Mouse (Mus musculus): Measurements from ENCODE around the gene Slc24a2.

The Slc24a2 gene

DNA sequence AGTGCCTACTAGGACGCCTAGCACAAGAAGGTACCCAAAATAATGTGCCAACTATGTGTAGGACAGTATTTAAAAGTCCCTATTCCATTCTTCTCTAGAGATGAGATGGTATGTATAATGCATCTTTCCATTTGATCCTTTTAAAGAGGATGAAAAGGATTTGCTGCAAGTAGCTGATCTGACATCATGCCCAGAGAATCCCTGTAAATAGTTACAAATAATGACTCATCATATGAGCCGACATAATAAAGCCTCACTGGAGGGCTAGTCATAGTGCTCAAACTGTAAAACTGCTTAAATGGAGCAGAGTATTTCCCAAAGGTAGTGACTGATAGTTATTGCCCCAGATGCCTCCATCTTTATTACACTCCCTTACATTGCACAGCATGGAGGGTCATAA, 183.1 kb downstream of the Slc24a2 start:
- no peak for DNase-seq (ENCODE audit: low spot score in 2 of 2)

DNA sequence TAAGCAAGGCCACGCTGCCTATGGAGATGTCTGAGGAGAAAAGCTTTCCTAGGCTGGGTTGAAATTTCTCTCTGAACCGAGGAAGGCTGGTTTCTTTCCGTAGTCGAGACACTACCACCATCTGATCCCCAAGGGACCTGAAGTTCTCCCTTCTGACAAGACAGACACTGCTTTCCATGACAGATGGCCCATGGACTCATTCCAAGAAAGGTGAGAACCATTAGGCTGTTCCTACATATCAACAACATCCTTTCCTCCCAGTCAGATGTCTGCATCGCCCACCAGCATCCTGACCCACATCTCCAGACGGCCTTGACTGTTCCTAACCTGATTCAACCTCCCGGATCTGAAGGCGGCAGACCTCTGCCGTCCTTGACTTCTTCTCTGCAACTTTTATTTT, 187.0 kb downstream of the Slc24a2 start:
- DNase-seq (ENCODE audit: low spot score in 2 of 2): no peak

DNA sequence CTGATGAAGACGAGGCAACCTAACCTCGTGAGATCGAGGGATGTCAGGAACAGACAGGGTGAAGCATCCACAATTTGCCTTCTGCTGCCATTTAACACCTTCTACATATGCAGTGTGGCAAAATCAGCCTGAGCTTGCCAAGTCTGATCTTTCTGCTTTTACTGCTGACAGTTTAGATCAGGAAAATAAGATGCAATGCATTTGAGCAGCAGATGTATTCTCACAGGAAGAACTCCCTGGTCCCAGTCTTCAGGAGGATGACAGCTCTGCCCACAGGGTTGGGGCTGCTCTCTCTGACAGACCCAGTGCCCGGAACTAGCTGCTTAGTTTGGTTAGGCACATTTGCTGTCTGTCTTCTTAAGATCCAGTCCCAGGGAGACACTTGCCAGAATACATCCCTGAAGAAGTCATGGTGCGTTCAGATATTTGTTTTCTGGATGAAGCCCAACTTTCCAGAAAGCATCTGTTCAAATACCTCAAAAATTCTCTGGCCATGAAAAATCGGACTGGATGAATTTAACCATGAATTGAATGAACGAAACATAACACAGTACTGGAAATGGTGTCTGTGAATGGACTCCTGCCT, 188.8 kb downstream of the Slc24a2 start:
- DNase-seq (ENCODE audit: low spot score in 2 of 2): peak in 1 of 2 experiments; percentile 35

DNA sequence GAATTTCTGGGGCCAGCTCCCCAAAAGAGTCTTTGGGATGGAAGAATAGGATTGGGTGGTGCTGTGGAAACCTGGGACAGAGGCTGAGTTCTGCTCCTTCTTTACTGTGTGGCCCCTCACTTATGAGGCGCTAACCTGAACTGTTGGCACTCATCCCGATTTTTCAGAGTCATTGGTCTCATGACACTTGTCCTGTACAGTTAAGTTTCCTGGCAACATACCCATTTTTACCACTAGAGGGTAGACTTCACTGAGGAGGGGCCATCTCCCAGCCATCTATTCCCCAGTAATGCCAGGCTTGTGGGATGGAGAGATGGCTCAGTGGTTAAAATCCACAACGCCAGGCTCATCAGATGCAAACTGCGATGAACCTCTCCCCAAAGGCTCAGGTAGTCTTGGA, 192.7 kb downstream of the Slc24a2 start:
- no peak for DNase-seq (ENCODE audit: low spot score in 2 of 2)

DNA sequence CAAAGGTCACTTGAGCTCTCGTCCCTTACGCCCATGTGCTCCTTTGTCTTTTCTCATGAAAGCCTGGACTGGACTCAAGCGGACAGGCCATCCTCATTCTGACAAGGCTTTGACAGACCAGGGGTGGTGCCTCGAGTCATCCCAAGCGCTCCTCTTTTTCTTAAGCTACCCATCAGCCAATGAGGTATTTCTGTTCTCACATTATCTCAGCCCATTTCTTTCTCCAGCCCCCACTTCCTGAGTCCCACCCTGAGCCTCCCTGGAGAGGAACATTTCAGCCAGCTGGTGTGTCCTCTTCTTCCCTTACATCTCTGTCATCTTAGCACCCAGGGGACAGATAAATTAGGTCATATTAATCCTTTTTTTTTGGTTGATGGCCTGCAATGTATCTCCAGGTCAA, 193.8 kb downstream of the Slc24a2 start:
- DNase-seq (ENCODE audit: low spot score in 2 of 2): no peak

DNA sequence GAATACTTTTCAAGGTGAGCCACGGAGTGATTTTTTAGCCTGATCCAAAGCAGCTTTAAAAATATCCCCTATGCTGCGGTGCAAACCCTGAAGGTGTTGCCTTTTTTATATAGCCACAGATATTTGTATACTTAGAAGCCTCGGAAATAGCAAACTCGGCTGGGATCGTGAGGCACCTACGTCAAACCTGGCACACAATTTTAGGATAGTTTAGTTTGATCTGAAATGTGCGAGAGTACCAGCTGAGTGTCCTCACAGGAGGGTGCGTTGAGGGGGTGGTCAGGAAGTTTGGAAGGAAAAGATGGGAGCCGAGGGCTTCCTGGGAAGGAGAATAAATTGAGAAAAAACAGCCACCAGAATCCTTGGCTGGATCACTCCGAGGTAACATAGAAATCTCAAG, 194.6 kb downstream of the Slc24a2 start:
- peak in 1 of 2 experiments; percentile 68 for DNase-seq (ENCODE audit: low spot score in 2 of 2)

DNA sequence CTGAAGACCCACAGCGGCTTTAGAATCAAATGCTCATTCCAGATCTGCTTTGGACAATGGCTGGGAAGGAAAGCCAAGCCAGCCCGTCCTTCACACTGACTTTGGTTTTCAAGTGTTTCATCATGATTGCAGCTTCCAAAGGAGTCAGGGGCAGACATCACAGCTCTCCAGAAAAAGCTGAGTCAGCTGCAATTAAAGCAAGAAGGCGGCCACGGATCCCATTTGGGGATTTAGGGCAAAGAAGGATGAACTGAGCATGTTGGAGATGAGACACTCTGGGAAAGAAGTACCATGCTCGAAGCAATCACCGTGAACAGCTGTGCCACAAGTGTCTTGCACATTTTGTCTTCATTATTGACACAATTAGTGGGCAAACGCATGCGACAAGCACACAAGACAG, 197.6 kb downstream of the Slc24a2 start:
- no peak for DNase-seq (ENCODE audit: low spot score in 2 of 2)

DNA sequence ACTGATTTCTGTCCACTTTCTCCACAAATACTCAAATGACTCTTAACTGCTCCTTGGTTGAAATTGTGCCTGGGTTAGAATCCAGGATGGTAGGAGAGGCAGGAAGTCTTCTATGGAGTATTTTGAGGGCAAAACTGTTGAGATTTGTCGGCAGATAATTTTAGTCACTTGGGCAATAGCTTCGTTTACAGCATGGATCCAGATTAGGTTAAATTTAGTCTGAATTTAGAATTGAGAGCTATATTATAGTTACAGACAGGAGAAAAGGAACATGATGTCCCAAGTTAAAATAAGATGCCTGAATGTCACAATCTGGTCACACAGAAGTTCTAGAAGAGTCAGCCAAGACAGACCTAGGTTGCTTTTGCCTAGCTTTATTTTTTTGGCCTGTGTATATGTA, 199.2 kb downstream of the Slc24a2 start:
- DNase-seq (ENCODE audit: low spot score in 2 of 2): no peak

DNA sequence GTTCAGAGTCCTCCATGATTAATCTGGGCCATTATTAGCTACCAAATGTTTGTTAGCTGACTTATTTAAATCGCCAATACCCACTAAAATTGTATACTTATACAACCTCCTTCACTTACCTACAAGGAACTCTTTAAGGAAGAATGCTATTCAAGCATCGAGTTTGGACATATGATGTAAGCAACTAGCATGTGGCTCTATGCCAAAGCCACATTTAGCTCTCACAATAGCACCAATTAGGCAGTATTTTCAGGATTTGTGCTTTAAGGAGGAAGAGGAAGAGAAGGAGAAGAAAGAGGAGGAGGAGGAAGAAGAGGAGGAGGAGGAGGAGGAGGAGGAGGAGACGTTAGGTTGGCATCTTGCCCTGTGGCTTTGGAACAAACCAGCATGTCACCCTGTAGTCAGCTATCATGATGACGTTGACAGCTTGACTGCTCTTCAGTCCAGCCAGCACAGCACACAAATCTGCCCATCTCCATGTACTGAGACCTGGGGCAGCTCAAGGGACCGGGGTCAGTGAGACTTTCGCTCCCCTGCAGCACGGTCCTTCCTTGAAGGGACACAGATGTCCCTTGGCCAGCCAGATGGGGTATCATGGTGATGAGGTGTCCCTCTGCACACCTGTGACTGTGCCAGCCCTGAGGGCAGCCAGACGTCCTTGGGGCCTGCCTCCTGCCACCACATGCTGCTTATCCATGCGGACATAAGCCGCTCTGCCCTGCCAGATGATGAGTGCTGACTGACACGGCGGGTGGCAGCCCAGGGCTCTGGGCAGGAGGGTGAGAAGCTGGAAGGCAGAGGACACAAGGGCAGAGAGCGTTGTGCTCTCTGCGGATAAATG, 203.7 kb downstream of the Slc24a2 start:
- no peak for DNase-seq (ENCODE audit: low spot score in 2 of 2)

DNA sequence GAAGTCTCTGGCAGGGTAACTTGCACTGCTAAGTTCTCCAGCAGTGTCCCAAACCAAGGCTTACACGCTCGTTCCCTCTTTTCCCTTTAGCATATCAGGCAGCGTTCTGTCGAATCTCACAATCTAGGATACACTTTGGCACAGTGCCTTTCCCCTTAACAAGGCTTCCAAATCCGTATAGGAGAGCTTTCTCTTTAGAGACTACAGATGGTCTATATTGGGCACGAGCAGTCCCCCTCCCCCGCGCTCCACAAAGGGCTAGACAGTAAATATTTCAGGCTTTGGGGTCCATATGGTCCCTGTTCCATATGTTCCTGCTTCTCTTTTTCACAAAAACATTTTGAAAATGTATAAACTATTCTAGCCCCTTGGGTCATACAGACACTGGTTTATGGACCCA, 205.7 kb downstream of the Slc24a2 start:
- DNase-seq (ENCODE audit: low spot score in 2 of 2): no peak

DNA sequence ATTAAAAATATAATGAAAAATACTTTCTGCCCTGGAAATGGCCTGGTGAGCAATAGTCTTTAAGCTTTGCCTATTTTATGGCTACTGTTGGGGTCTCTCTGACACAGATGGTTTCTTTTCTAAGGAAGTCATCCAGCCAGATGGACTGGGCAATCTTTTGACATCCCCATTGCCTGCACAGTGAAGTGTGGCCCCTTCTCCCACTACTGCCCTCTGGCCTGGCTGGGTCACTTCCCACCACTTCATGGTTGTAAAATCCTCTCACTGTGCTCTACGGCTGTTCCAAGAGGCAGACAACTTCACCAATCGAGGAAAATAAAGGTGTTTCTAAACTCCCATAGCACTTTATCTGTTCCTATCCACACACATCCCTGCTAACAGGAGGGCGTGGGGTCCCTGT, 208.7 kb downstream of the Slc24a2 start:
- DNase-seq (ENCODE audit: low spot score in 2 of 2): no peak

DNA sequence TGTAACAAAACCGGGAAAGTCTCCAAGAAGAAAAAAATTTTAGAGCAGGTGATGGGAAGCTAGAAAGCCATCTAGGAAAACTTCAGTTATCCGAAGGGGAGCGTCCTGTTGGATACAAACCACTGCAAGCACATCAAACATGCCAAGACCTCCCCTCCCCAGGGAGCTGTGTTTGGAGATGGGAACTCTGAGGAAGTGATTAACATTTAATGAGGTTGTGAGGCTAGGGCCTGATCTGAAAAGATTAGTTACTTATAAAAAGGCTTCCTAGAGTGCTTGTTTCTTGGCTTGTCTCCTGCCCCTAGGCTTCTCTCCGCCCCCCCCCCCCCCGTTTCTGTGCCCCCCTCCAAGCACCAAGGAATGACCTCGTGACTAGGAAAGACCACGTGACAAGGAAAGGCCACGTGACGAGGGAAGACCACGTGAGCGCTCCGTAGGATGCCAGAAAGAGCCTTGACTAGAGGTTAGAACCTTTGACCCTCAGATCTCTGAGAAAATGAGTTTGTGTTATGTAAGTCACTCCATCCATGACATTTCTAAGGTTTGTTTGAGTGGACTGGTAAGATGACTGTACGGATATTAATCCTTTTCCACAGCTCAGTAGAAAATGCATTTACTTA, 210.7 kb downstream of the Slc24a2 start:
- no peak for DNase-seq (ENCODE audit: low spot score in 2 of 2)

DNA sequence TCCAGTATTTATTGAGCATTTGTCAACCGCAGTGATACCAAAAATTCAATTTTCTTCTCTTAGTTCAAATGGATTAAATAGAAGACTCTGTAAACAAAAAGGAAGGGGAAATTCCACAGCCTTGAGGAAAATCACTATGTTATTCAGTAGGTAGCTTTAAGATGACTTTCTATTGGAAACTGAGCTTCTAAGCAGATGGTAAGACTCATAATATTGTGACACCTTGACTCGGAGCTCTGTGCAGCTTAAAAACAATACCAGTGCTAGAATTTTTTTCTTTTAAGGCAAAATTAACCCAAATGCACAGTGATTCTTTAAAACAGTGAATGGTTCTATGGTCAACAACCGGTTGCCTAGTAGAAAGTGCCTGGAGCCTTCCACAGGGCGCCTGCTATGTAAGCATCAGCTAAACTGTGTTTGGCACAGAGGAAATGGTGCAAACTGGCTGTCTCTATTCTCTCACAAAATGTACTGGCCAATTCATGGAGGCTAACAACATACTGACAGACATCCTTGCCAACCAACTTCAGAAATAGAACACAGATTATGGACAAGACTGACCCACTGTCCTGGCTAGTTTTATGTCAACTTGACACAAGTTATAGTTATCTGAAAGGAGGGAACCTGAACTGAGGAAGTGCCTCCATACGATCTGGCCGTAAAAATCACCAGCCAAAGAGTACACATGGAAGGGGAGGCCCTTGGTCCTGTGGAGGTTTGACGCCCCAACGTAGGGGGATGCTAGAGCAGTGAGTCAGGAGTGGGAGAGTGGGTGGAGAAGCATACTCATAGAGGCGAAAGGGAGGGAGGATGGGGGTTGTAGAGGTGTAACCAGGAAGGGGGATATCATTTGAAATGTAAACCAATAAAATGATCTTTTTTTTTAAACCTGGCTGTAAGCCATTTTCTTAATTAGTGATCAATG, 211.9 kb downstream of the Slc24a2 start:
- DNase-seq (ENCODE audit: low spot score in 2 of 2): no peak

DNA sequence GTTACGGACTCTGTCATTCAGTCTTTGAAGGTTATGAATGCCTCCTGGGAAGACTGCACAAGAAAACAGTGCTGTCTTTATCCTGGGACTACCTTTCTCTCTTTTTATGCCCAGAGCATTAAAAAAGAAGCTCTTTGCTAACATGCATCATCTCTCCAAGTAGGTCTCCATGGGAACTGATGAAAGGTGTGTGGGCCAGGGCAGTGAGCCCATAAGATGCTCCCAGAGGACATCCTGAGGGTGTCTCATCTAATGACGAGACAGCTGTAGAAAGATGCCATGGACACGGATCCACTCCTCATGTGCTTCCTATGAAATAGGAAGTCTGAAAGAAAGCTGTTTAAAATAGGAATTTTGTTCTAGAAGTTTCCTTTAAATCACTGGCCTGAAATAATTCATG, 212.8 kb downstream of the Slc24a2 start:
- no peak for DNase-seq (ENCODE audit: low spot score in 2 of 2)

DNA sequence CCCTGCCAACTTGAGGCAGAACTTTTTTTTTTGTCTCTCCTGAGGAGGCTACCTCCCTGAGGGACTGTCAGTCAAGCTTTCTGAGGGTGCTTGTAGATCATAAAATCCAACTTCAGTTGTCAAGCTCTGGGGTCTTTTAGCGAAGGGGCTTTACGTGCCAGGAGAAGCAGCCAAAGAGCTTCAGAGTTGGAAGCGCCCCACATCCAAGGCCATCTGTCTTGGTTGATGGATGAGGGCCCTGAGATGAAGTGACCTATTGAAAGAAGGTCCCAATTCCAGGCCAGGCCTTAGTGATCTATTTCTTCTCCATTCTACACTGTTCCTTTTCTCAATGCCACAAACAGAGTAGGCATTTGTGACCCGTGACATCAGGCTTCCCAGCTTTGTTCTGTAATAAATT, 214.5 kb downstream of the Slc24a2 start:
- DNase-seq (ENCODE audit: low spot score in 2 of 2): no peak

DNA sequence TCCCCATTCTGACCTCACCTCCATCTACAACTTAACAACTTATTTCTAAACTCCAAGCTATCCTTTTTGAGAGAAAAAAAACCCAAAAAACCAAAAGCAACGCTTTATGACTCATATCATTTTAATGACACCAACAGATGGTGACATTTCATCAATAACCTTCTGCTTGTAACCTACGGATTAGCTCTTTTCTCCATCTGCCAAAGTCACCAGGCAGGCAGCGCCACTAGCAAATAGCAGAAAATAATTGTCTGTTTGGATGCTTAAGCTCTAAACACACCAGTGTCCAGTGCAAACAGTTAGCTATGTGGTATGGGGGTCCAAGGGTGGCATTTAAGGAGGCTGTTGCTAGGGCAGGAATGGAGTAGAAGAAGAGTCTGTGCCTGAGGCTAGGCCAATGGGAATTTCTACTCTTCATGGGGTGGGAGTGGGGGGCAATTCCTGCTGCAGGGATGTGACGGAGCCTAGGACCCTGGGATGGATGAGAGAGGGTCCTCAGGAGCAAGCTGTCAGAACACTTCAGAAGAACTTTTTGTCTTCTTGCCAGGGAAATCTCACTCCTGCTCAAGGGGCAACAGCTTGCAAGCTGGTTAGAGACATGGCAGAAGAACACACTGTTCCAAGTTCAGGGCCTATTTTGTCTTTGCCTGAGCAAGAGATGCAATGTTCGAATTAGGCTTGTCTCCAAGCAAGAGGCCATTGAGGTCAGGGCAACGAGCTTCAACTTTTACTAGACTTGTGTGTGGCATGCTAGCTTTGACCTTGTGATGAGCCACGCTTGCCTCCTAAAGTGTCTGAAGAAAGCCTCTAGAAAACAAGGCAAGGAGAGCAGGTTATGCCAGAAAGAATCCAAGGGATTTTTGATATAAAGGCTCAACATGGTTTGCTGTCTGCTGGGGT, 216.3 kb downstream of the Slc24a2 start:
- DNase-seq (ENCODE audit: low spot score in 2 of 2): no peak

DNA sequence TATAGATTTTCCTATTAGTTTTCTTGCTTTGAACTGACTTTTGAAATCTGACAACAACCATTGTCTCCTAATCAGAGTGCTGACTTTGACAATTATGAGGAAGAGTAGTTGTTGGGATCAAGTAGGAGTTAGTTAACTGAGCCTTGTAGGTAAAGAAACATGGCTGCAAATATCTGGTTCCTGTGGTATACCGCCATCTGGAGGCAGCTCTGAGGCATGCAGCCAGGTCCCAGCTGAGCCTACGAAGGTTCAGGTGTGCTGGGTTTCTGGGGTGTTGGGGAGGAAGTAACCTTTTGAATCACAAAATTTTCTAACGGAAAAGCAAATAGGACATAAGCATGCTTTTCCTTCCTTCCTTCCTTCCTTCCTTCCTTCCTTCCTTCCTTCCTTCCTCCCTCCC, 237.8 kb downstream of the Slc24a2 start:
- no peak for DNase-seq (ENCODE audit: low spot score in 2 of 2)

DNA sequence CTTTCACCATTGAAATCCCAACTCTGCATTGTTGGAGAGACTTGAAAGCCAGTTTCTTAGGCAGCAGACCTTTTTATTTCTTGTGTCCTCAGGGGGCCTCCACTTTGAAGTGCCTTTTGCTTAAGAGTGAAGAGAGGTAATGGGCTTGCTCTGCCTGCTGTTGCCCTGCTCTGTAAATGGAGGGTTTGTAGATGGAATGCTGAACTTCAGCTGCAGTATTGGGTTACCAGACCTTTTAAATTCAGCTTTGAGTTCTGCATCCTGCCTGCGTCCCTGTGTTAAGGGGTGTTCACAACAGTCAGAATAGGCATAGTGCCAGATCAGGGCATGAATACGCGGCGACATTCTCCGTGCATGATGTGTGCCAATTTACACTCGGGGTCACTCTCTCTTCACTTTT, 241.0 kb downstream of the Slc24a2 start:
- DNase-seq (ENCODE audit: low spot score in 2 of 2): no peak

DNA sequence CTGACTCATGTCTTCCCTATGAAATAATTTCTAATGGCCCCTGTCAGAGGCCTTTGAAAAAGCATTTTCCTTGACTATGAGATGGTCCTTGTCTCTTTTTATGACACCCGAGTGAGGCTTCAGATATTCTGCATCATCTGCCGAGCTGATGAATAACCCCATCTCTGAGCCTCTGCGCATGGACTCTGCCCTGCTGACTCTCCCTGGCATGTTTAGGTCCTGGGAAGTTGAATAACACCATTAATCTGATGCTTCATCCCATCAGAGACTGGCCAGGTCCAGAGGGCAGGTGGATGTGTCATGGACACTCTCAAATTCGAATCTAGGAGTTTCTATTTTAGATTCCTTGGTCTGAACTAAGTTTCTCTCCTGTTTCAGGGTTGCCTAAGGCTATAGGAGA, 242.4 kb downstream of the Slc24a2 start:
- no peak for DNase-seq (ENCODE audit: low spot score in 2 of 2)

DNA sequence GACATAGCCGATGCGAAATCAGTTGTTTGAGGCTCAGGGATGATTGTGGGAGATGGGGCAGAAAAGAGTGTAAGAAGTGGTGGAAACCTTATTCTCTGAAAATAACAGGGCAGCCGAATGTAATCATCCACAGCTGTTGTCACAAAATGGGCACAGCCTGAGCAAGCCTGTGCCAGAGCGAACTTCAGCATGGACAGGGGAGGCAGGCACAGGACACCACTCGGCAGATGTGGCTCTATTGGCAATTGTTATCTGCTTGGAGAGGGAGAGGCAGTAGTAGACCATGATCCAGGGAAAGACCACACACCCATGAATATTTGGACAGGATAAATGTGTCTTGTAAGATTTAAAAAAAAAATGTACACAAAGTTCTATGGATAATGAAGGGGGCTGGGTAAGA, 253.0 kb downstream of the Slc24a2 start:
- no peak for DNase-seq (ENCODE audit: low spot score in 2 of 2)
